Mouse (Mus musculus) limb, embryonic 11.5 days (tissue): Measurements from ENCODE around the gene Kcp. TPM values are rescaled to one million over a fixed set of nuclear protein-coding genes. Genes with fewer than 3 reads are reported as not detected.

Source experiments
- ATAC-seq: fragments of 200-750 bp; cut with Nextera tagmentation; 2 replicates; pipeline ENCODE4 v1.8.0; 2017; ENCODE audit warnings: low read depth; ENCODE audit not compliant: insufficient number of reproducible peaks, low FRiP score, low TSS enrichment
- DNase-seq: peaks from one replicate; pipeline ENCODE4 v3.0.0-alpha.2; 2015; ENCODE audit warnings: low spot score
- H3K27ac ChIP-seq: fragments of 300-500 bp; sonication (generic); replicated peaks from 2 replicates; pipeline ENCODE4 v1.5.1; 2014; ENCODE audit warnings: low read depth, mild to moderate bottlenecking, low read length
- H3K27me3 ChIP-seq: fragments of 300-500 bp; sonication (generic); 2 replicates; pipeline ENCODE4 v1.6.1; 2014; ENCODE audit warnings: mild to moderate bottlenecking, low read length, mixed read lengths; ENCODE audit not compliant: control insufficient read depth, insufficient read depth
- H3K36me3 ChIP-seq: fragments of 300-500 bp; sonication (generic); 2 replicates; pipeline ENCODE4 v1.6.1; 2014; ENCODE audit warnings: mild to moderate bottlenecking, low read length, moderate library complexity, mixed read lengths; ENCODE audit not compliant: control insufficient read depth, insufficient read depth
- H3K4me1 ChIP-seq: fragments of 300-500 bp; sonication (generic); 2 replicates; pipeline ENCODE4 v1.6.1; 2014; ENCODE audit warnings: low read length, mixed read lengths; ENCODE audit not compliant: control insufficient read depth, insufficient read depth
- H3K4me2 ChIP-seq: fragments of 300-500 bp; sonication (generic); 2 replicates; pipeline ENCODE4 v1.6.1; 2014; ENCODE audit warnings: low read depth, mild to moderate bottlenecking, moderate library complexity; ENCODE audit not compliant: severe bottlenecking
- H3K4me3 ChIP-seq: fragments of 300-500 bp; sonication (generic); 2 replicates; pipeline ENCODE4 v1.5.1; 2014; ENCODE audit warnings: low read depth, low read length
- H3K9ac ChIP-seq: fragments of 300-500 bp; sonication (generic); 2 replicates; pipeline ENCODE4 v1.6.1; 2014; ENCODE audit warnings: mild to moderate bottlenecking, low read length
- H3K9me3 ChIP-seq: fragments of 300-500 bp; sonication (generic); 2 replicates; pipeline ENCODE4 v1.6.1; 2016; ENCODE audit warnings: low read length; ENCODE audit not compliant: control insufficient read depth
- WGBS: fragments of 180-500 bp; shearing (Covaris S2); extraction: QIAGEN DNeasy Blood & Tissue Kit; methylation state at CpG from one replicate; pipeline ENCODE4 v1.1.7; 2014; 5-methylcytosine and 5-hydroxymethylcytosine counted together
- polyA plus RNA-seq: library from polyadenylated mRNA; unstranded; fragments of >200 nt; fragmentation: Nextera tagmentation; extraction: Ambion mirVana; gene quantifications from 2 replicates; pipeline ENCODE4 v1.2.1, GENCODE M21; 2014

The Kcp gene
- polyA plus RNA-seq, 1 experiment from 2014 or later, result 25.7 TPM

GRCm38 (mm10) chr6:29432156-29432555, 75.6 kb downstream of the Kcp start:
- 41% methylated on average over 3 of the region's 3 CpGs for WGBS
- DNase-seq (no peak), ATAC-seq (no peak)
- Histone ChIP-seq H3K9me3 (no peaks in the 10 kb centered on the region), H3K27me3 (peaks cover 9% of the 10 kb centered on the region), H3K36me3 (no peaks in the 10 kb centered on the region), H3K27ac (no peak overlapping the region), H3K4me2 (no peak overlapping the region), H3K4me3 (no peak overlapping the region), H3K9ac (no peak overlapping the region), H3K4me1 (peaks cover 34% of the 10 kb centered on the region)

DNA sequence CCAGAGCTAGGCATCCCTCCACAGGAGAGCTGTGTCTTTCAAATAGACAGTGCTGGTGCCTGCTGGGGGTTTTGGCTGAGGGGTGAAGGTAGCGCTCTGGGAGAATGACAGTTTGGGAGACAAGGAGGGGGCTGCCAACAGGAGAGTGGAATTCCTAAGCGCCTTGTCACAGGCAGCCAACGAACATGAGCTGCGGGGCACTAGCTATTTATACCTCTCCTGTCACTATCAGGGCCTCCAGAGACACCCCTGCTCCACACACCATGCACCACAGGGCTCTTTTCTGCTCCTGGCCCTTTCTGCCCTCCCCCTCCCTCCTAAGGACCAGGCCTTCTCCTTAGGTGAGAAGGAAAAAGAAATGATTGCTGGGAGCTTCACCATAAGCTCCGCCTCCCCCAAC, 76.3 kb downstream of the Kcp start:
- Histone ChIP-seq H3K4me1 (peaks cover 30% of the 10 kb centered on the region), H3K4me3 (no peak overlapping the region), H3K27ac (no peak overlapping the region), H3K9ac (0 out of 2 replicates have a peak overlapping the region, but pooled peaks have one; percentile 7), H3K9me3 (no peaks in the 10 kb centered on the region), H3K4me2 (no peak overlapping the region), H3K27me3 (peaks cover 9% of the 10 kb centered on the region), H3K36me3 (no peaks in the 10 kb centered on the region)
- DNase-seq (no peak), ATAC-seq (no peak)
- 14% methylated on average over 5 of the region's 5 CpGs for WGBS

DNA sequence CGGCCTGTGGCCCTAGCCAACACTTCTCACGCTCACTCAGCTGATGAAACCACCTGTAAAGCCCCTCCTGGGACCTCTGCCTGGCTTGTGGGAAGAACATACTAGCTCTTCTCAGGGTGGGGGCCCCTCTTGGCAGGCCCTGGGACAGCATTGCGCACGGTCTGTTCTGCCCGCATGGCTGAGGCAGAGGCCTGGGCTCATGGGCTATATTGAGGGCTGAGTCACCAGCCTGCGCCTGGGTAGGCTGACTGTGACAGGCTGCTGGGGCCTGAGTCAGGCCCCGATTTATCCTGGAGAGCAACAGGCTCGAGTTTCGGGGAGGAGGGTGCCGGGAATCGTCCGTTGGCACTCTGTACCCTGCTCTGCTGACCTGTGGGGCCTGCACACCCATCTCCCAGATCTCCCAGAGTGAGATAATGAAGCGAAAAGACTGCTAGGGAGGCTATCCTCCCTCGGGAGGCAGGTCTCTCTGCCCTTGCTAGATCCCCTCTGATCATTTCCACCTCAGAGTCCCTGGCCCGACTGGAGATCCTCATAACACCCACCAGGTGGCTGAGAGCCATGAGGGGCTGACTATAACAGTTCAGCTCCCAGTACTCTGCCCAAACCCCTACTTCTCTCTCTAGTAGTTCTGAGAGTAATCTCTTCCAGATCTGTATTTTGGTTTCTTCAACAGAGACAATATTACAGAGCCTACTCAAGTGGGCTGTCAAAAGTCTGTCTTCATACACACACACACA, 76.9 kb downstream of the Kcp start:
- Histone ChIP-seq H3K4me1 (peaks cover 25% of the 10 kb centered on the region), H3K9me3 (no peaks in the 10 kb centered on the region), H3K27ac (no peak overlapping the region), H3K4me2 (no peak overlapping the region), H3K27me3 (peaks cover 9% of the 10 kb centered on the region), H3K9ac (0 out of 2 replicates have a peak overlapping the region, but pooled peaks have one; percentile 7), H3K4me3 (no peak overlapping the region), H3K36me3 (no peaks in the 10 kb centered on the region)
- no peak for DNase-seq
- ATAC-seq, result no peak
- WGBS, result 39% methylated on average over 15 of the region's 15 CpGs

GRCm38 (mm10) chr6:29428171-29428570, 79.6 kb downstream of the Kcp start:
- no peak overlapping the region for H3K4me2 ChIP-seq
- H3K9me3 ChIP-seq, result no peaks in the 10 kb centered on the region
- peaks cover 5% of the 10 kb centered on the region; the same call in 1 of the 2 replicates for H3K4me1 ChIP-seq
- no peak overlapping the region for H3K9ac ChIP-seq
- H3K27me3 ChIP-seq, result 0 out of 2 replicates have a peak, but pooled peaks cover 3% of the 10 kb centered on the region
- H3K36me3 ChIP-seq, result no peaks in the 10 kb centered on the region
- no peak overlapping the region for H3K27ac ChIP-seq
- 65% methylated on average over 4 of the region's 4 CpGs for WGBS
- DNase-seq (no peak), ATAC-seq (no peak)
- no peak overlapping the region for H3K4me3 ChIP-seq

GRCm38 (mm10) chr6:29426331-29426730, 81.4 kb downstream of the Kcp start:
- 0 out of 2 replicates have a peak, but pooled peaks cover 2% of the 10 kb centered on the region for H3K4me1 ChIP-seq
- WGBS, result 74% methylated on average over 6 of the region's 6 CpGs
- ATAC-seq, result no peak
- no peak overlapping the region for H3K4me3 ChIP-seq
- no peaks in the 10 kb centered on the region for H3K27me3 ChIP-seq
- no peak overlapping the region for H3K9ac ChIP-seq
- H3K36me3 ChIP-seq, result no peaks in the 10 kb centered on the region
- no peak overlapping the region for H3K27ac ChIP-seq
- no peaks in the 10 kb centered on the region for H3K9me3 ChIP-seq
- H3K4me2 ChIP-seq, result no peak overlapping the region
- no peak for DNase-seq

DNA sequence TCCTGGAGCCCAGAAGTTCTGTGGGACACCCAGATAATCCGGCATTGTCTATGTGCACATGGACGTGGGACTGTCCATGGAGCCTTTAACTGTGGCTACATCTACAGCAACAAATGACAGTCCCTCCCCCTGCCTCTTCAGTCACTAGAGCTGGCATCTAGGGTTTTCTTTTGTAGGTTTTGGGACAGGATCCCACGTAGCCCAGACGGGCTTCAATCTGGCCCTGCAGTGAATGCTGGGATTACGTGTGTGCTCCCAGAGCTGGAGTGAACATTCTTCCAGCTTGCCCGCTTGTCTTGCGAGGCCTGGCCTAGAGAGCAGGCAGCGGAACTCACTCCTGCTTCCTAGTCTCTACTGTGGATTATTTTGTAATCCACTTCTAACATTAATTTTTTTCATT, 82.6 kb downstream of the Kcp start:
- 89% methylated on average over 8 of the region's 8 CpGs for WGBS

More for the DNA sequence above, 82.6 kb downstream of the Kcp start:
- no peak overlapping the region for H3K9ac ChIP-seq
- no peaks in the 10 kb centered on the region for H3K27me3 ChIP-seq
- H3K4me2 ChIP-seq, result no peak overlapping the region
- ATAC-seq, result no peak
- no peak for DNase-seq
- 0 out of 2 replicates have a peak, but pooled peaks cover 2% of the 10 kb centered on the region for H3K4me1 ChIP-seq
- no peaks in the 10 kb centered on the region for H3K9me3 ChIP-seq
- H3K27ac ChIP-seq, result no peak overlapping the region
- no peaks in the 10 kb centered on the region for H3K36me3 ChIP-seq
- H3K4me3 ChIP-seq, result no peak overlapping the region

Other genes with a start within 250 kb of the Kcp start
- gene Hilpda, start 235.5 kb downstream of the Kcp start, polyA plus RNA-seq, result 41.6 and 43.0 TPM in 2 replicates
- gene Fam71f2, start 228.4 kb downstream of the Kcp start, polyA plus RNA-seq, result 0.33 and 0.81 TPM in 2 replicates
- gene Fam71f1, start 188.8 kb downstream of the Kcp start, polyA plus RNA-seq, result 0.11 TPM in 1 of 2 replicates, not detected in the other
- gene Calu, start 159.9 kb downstream of the Kcp start, polyA plus RNA-seq, result 308 and 313 TPM in 2 replicates
- 0.24 TPM in 2 replicates for gene Opn1sw, start 119.5 kb downstream of the Kcp start, polyA plus RNA-seq
- gene Ccdc136, start 111.6 kb downstream of the Kcp start, polyA plus RNA-seq, result 37.1 and 37.3 TPM in 2 replicates
- gene Flnc, start 74.7 kb downstream of the Kcp start, polyA plus RNA-seq, result 2.5 and 3.1 TPM in 2 replicates
- 182 and 198 TPM in 2 replicates for gene Atp6v1f, start 40.2 kb downstream of the Kcp start, polyA plus RNA-seq
- not detected in 2 replicates for gene Atp6v1fnb, start 36.5 kb downstream of the Kcp start, polyA plus RNA-seq
- 1.4 and 2.1 TPM in 2 replicates for gene Irf5, start 18.7 kb upstream of the Kcp start, polyA plus RNA-seq
- gene Tnpo3, start 101.9 kb upstream of the Kcp start, polyA plus RNA-seq, result 109 and 117 TPM in 2 replicates
- 3.1 and 4.7 TPM in 2 replicates for gene Tspan33, start 186.3 kb upstream of the Kcp start, polyA plus RNA-seq
- 67.5 and 78.9 TPM in 2 replicates for gene Smo, start 227.6 kb upstream of the Kcp start, polyA plus RNA-seq